Mouse (Mus musculus) liver, embryonic 14.5 days (tissue): ENCODE data around the gene Reg3g.

ENCODE experiments used
- CTCF ChIP-seq: IDR thresholded peaks from 2 replicates; pipeline ENCODE4 v1.5.1; 2016; ENCODE audit warnings: antibody characterized with exemption, low read depth, control low read depth
- EP300 ChIP-seq: IDR thresholded peaks from 2 replicates; pipeline ENCODE4 v1.6.1; 2016; ENCODE audit warnings: antibody characterized with exemption, low read depth

DNA sequence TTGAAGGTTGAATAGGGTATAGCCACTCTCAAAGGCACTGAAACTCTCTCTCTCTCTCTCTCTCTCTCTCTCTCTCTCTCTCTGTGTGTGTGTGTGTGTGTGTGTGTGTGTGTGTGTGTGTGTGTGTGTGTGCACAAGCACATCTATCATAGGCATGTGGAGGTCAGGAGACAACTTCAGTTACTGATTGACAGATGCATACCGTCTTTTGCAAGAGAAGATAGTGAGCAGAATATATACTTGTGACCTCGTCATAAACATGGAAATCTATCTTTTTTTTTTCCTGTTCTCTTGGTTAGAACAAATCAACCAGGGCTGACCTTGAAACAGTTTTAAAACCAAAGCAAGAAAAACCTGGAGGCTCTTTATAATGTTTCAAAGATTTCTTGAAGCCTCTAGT is 6.3 kb downstream of the Reg3g start:
- no peak for TF ChIP-seq CTCF
- TF ChIP-seq EP300 = no peak
